Mouse (Mus musculus) MEL (cell line): ENCODE measurements around the gene Dync1h1. TPM values are rescaled to one million over a fixed set of nuclear protein-coding genes. Genes with fewer than 3 reads are reported as not detected.

Experiments used
- DNase-seq: peaks from one replicate; pipeline ENCODE4 v3.0.0; 2011; ENCODE audit warnings: low read depth, low spot score
- H3K27ac ChIP-seq: 2 replicates; pipeline ENCODE4 v1.5.1; 2012; ENCODE audit warnings: low read depth, mild to moderate bottlenecking, control low read depth, low read length, moderate library complexity; ENCODE audit not compliant: control insufficient read depth
- H3K27me3 ChIP-seq, 2 experiments: fragments of 150-350 bp in 1 of 2; sonication (generic) in 1 of 2; 2 replicates each; pipeline ENCODE4 v1.6.1; 2012; ENCODE audit warnings: low read length in 2 of 2, mild to moderate bottlenecking in 2 of 2, improper control_type of control experiment in 1 of 2, moderate library complexity in 1 of 2; ENCODE audit not compliant: insufficient read depth in 2 of 2, control insufficient read depth in 1 of 2
- H3K36me3 ChIP-seq, 2 experiments: 2 replicates each; pipeline ENCODE4 v1.6.1; 2012 to 2014; ENCODE audit warnings: low read length in 2 of 2, improper control_type of control experiment in 1 of 2, inconsistent platforms in 1 of 2, mild to moderate bottlenecking in 1 of 2; ENCODE audit not compliant: insufficient read depth in 2 of 2, control insufficient read depth in 1 of 2
- H3K4me1 ChIP-seq, 2 experiments: fragments of 150-350 bp in 1 of 2; sonication (generic) in 1 of 2; 2 replicates each; pipeline ENCODE4 v1.6.1; 2012; ENCODE audit warnings: low read length in 2 of 2, improper control_type of control experiment in 1 of 2, mild to moderate bottlenecking in 1 of 2; ENCODE audit not compliant: insufficient read depth in 2 of 2, control insufficient read depth in 1 of 2
- H3K4me3 ChIP-seq, 2 experiments: fragments of 150-350 bp in 1 of 2; sonication (generic) in 1 of 2; 2 replicates each; pipeline ENCODE4 v1.5.1; 2012; ENCODE audit warnings: low read depth in 2 of 2, low read length in 2 of 2, mild to moderate bottlenecking in 2 of 2, moderate library complexity in 2 of 2, control low read depth in 1 of 2, improper control_type of control experiment in 1 of 2; ENCODE audit not compliant: control insufficient read depth in 1 of 2, insufficient read depth in 1 of 2
- H3K79me2 ChIP-seq: 2 replicates; pipeline ENCODE4 v1.6.1; 2012; ENCODE audit warnings: mild to moderate bottlenecking, low read length, moderate library complexity; ENCODE audit not compliant: control insufficient read depth, poor library complexity, insufficient read depth
- H3K9ac ChIP-seq: 2 replicates; pipeline ENCODE4 v1.6.1; 2012; ENCODE audit warnings: low read depth, mild to moderate bottlenecking, control low read depth, low read length, moderate library complexity; ENCODE audit not compliant: control insufficient read depth, poor library complexity, severe bottlenecking
- H3K9me3 ChIP-seq: fragments of 150-350 bp; sonication (generic); replicated peaks from 2 replicates; pipeline ENCODE4 v1.6.1; 2012; ENCODE audit warnings: mild to moderate bottlenecking, low read length, improper control_type of control experiment, moderate library complexity; ENCODE audit not compliant: insufficient read depth
- CHD2 ChIP-seq: IDR thresholded peaks from 2 replicates; pipeline ENCODE4 v1.6.1; 2011; ENCODE audit warnings: low read length, improper control_type of control experiment
- EP300 ChIP-seq, 2 experiments: IDR thresholded peaks; 2 replicates each; pipeline ENCODE4 v1.6.1; 2011; ENCODE audit warnings: improper control_type of control experiment in 2 of 2, low read length in 2 of 2, low read depth in 1 of 2, mild to moderate bottlenecking in 1 of 2
- ETS1 ChIP-seq: IDR thresholded peaks from 2 replicates; pipeline ENCODE4 v1.6.1; 2012; ENCODE audit warnings: low read depth, mild to moderate bottlenecking, inconsistent platforms, low read length, improper control_type of control experiment, moderate library complexity
- GATA1 ChIP-seq: IDR thresholded peaks from 2 replicates; pipeline ENCODE4 v1.6.1; 2011; ENCODE audit warnings: low read depth, low read length, improper control_type of control experiment
- HCFC1 ChIP-seq: IDR thresholded peaks from 2 replicates; pipeline ENCODE4 v1.6.1; 2012; ENCODE audit warnings: low read depth, mild to moderate bottlenecking, inconsistent platforms, low read length, improper control_type of control experiment, moderate library complexity
- JUND ChIP-seq: IDR thresholded peaks from 2 replicates; pipeline ENCODE4 v1.6.1; 2011; ENCODE audit warnings: low read depth, mild to moderate bottlenecking, improper control_type of control experiment, low read length
- KAT2A ChIP-seq: conservative IDR thresholded peaks from 2 replicates; pipeline ENCODE4 v1.6.1; 2012; ENCODE audit warnings: low read depth, low read length, improper control_type of control experiment, inconsistent platforms
- MAX ChIP-seq: IDR thresholded peaks from 2 replicates; pipeline ENCODE4 v1.6.1; 2011; ENCODE audit warnings: low read length, improper control_type of control experiment
- MAZ ChIP-seq: IDR thresholded peaks from 2 replicates; pipeline ENCODE4 v1.6.1; 2012; ENCODE audit warnings: low read depth, mild to moderate bottlenecking, inconsistent platforms, low read length, improper control_type of control experiment
- MEF2A ChIP-seq: IDR thresholded peaks from 2 replicates; pipeline ENCODE4 v1.6.1; 2014; ENCODE audit warnings: low read depth, mild to moderate bottlenecking, inconsistent platforms, low read length, improper control_type of control experiment; ENCODE audit not compliant: poor library complexity, insufficient replicate concordance, severe bottlenecking; ENCODE audit errors: extremely low read depth
- MXI1 ChIP-seq: IDR thresholded peaks from 2 replicates; pipeline ENCODE4 v1.6.1; 2011; ENCODE audit warnings: mild to moderate bottlenecking, low read depth, low read length, improper control_type of control experiment
- MYB ChIP-seq: IDR thresholded peaks from 2 replicates; pipeline ENCODE4 v1.6.1; 2011; ENCODE audit warnings: mild to moderate bottlenecking, low read depth, low read length, improper control_type of control experiment
- MYC ChIP-seq: IDR thresholded peaks from 2 replicates; pipeline ENCODE4 v1.6.1; 2011; ENCODE audit warnings: low read depth, mild to moderate bottlenecking, low read length, improper control_type of control experiment, moderate library complexity
- NELFE ChIP-seq: IDR thresholded peaks from 2 replicates; pipeline ENCODE4 v1.6.1; 2011; ENCODE audit warnings: low read depth, low read length, improper control_type of control experiment
- NRF1 ChIP-seq: IDR thresholded peaks from 2 replicates; pipeline ENCODE4 v1.6.1; 2014; ENCODE audit warnings: low read depth, mild to moderate bottlenecking, inconsistent platforms, low read length, improper control_type of control experiment, moderate library complexity; ENCODE audit not compliant: poor library complexity, insufficient read depth, severe bottlenecking
- POLR2AphosphoS2 ChIP-seq: IDR thresholded peaks from 2 replicates; pipeline ENCODE4 v1.6.1; 2011; ENCODE audit warnings: low read length, improper control_type of control experiment
- POLR2AphosphoS5 ChIP-seq: IDR thresholded peaks from 2 replicates; pipeline ENCODE4 v1.6.1; 2012; ENCODE audit warnings: low read depth, borderline replicate concordance, mild to moderate bottlenecking, inconsistent platforms, low read length, moderate library complexity, mixed read lengths
- RAD21 ChIP-seq: IDR thresholded peaks from 2 replicates; pipeline ENCODE4 v1.6.1; 2011; ENCODE audit warnings: mild to moderate bottlenecking, low read depth, low read length, improper control_type of control experiment
- TBP ChIP-seq: IDR thresholded peaks from 2 replicates; pipeline ENCODE4 v1.8.0; 2011; ENCODE audit warnings: low read depth, low read length, improper control_type of control experiment
- UBTF ChIP-seq: IDR thresholded peaks from 2 replicates; pipeline ENCODE4 v1.6.1; 2012; ENCODE audit warnings: low read depth, mild to moderate bottlenecking, inconsistent platforms, low read length, improper control_type of control experiment, moderate library complexity, borderline replicate concordance; ENCODE audit not compliant: insufficient read depth
- USF2 ChIP-seq, 2 experiments: IDR thresholded peaks; 2 replicates each; pipeline ENCODE4 v1.6.1; 2011 to 2012; ENCODE audit warnings: improper control_type of control experiment in 2 of 2, low read length in 2 of 2, borderline replicate concordance in 1 of 2, inconsistent platforms in 1 of 2, low read depth in 1 of 2, mild to moderate bottlenecking in 1 of 2; ENCODE audit not compliant: insufficient read depth in 1 of 2
- ZC3H11A ChIP-seq: IDR thresholded peaks from 2 replicates; pipeline ENCODE4 v1.6.1; 2012; ENCODE audit warnings: low read depth, mild to moderate bottlenecking, inconsistent platforms, low read length, improper control_type of control experiment
- ZNF384 ChIP-seq: IDR thresholded peaks from 2 replicates; pipeline ENCODE4 v1.6.1; 2012; ENCODE audit warnings: low read depth, mild to moderate bottlenecking, inconsistent platforms, low read length, improper control_type of control experiment
- polyA plus RNA-seq, 2 experiments: library from polyadenylated mRNA; stranded (reverse) in 1 of 2; unstranded in 1 of 2; fragments of >175 nt in 1 of 2; fragments of >200 nt in 1 of 2; gene quantifications; 2 replicates each; pipeline versions ENCODE4 v1.2.1 to v1.2.4; 2012; ENCODE audit warnings: low replicate concordance in 2 of 2, low read depth in 1 of 2; ENCODE audit not compliant: insufficient read length in 2 of 2, insufficient read depth in 1 of 2, missing spikeins in 1 of 2
- total RNA-seq: library from RNA; depleted of rRNA; stranded (reverse); fragments of 300-350 nt; gene quantifications from 2 replicates; pipeline ENCODE4 v1.2.3, GENCODE M21; 2012

The Dync1h1 gene
- total and polyA plus RNA-seq, 3 experiments = 98.2 to 230 (median 157) TPM

DNA sequence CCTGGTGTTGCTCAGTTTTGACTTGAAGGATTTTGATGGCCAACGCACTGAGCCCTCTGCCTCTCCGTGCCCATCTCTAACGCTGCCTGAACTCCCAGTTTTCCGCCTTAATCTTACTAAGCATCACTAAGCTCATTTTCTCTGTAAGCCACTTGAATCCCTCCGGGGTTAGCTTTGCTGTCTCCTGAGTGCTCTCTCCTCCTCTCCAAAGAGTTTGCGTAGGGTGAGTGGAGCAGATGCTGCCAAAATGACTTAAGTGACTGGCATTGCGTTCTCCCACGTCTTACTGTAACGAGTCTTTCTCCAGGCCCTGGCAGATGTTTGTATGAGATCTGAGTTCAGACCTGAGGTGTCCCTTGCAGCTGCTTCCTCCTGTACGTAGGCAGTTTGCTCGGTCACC lies 28.8 kb downstream of the Dync1h1 start:
- Histone ChIP-seq H3K4me1 (no peaks in the 10 kb centered on the region), H3K27me3 (no peaks in the 10 kb centered on the region), H3K27ac (no peak overlapping the region), H3K9ac (no peak overlapping the region), H3K79me2 (no peaks in the 10 kb centered on the region), H3K4me3 (no peak overlapping the region), H3K36me3 (peaks cover 0 to 24% of the 10 kb centered on the region in 2 experiments; a peak in 2 of 4 replicates)
- no peak for DNase-seq
- no peak for TF ChIP-seq NRF1
- TF ChIP-seq ETS1 = no peak
- TF ChIP-seq POLR2AphosphoS2 = no peak
- no peak for TF ChIP-seq MXI1
- no peak for TF ChIP-seq UBTF
- no peak for TF ChIP-seq MEF2A
- TF ChIP-seq HCFC1 = no peak
- TF ChIP-seq JUND = no peak
- TF ChIP-seq POLR2AphosphoS5 = no peak
- no peak for TF ChIP-seq ZNF384
- no peak for TF ChIP-seq MAZ
- no peak for TF ChIP-seq MYB
- no peak for TF ChIP-seq TBP
- TF ChIP-seq GATA1 = no peak
- no peak for TF ChIP-seq MYC
- TF ChIP-seq MAX = no peak
- no peak for TF ChIP-seq ZC3H11A
- TF ChIP-seq USF2 (IDR thresholded peaks at IDR 0.05; ENCODE audit: borderline replicate concordance in 1 of 2, insufficient read depth in 1 of 2, low read depth in 1 of 2, low read length in 2 of 2) = no peak
- TF ChIP-seq RAD21 = no peak
- TF ChIP-seq, all 39 proteins: peak for 0
- no peaks in the 10 kb centered on the region for H3K9me3 ChIP-seq

DNA sequence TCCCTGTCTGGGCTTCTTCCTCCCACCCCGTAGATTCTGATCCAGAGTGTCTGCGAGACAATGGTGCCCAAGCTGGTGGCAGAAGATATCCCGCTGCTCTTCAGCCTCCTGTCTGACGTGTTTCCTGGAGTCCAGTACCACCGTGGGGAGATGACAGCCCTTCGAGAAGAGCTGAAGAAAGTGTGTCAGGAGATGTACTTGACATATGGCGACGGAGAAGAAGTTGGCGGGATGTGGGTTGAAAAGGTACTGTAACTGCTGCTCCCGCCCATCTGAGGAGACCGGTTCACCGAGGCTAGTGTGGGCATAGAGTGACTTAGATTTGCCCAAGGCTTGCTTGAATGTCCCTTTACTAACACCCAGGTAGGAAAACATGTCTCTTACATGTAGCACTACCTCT lies 35.0 kb downstream of the Dync1h1 start:
- Histone ChIP-seq H3K9me3 (no peaks in the 10 kb centered on the region), H3K9ac (no peak overlapping the region), H3K36me3 (peaks cover 0 to 19% of the 10 kb centered on the region in 2 experiments; a peak in 2 of 4 replicates), H3K27ac (no peak overlapping the region), H3K79me2 (no peaks in the 10 kb centered on the region), H3K4me3 (no peak overlapping the region), H3K27me3 (no peaks in the 10 kb centered on the region), H3K4me1 (no peaks in the 10 kb centered on the region)
- DNase-seq = no peak
- no peak for TF ChIP-seq MEF2A
- TF ChIP-seq TBP = no peak
- no peak for TF ChIP-seq CHD2
- no peak for TF ChIP-seq NELFE
- TF ChIP-seq KAT2A = no peak
- TF ChIP-seq POLR2AphosphoS5 = no peak
- TF ChIP-seq JUND = no peak
- TF ChIP-seq EP300 (IDR thresholded peaks at IDR 0.05; ENCODE audit: low read depth in 1 of 2, low read length in 2 of 2) = no peak
